Mouse (Mus musculus): Measurements from ENCODE around the gene Gm20838. TPM values are rescaled to one million over a fixed set of nuclear protein-coding genes. Genes with fewer than 3 reads are reported as not detected.
"Not testable (repeated sequence)": the region's sequence is repeated elsewhere in the genome, so short reads cannot be mapped to it uniquely, and the experiment has no call there.

Gm20838 gene
- total RNA-seq (2014; rRNA removed) (not detected in 2 replicates), polyA plus RNA-seq (2012; rRNA removed) (not detected in 2 replicates)

DNA sequence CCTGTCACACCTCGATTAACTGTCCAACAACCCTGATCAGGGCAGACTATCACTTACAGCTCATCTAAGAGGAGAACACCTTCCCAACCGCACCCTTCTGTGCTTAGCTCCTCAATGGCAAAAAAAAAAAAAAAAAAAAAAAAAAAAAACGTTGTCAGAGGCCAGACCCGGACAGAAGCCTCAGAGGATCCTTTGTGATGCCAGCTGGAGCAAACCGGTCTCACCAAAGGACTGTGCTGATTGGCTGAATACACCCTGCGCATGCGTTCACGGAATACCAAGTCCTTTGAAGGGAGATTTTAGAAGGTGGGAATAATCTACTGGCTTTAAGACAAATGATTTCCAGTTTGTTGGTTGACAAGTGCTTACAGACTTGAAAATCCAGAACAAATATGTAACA, at the start of gene Gm20838:
TSS of gene Gm20838 (minus strand) at position 101 of the 400 bp plus-strand sequence.
- DNase-seq (ENCODE audit: extremely low read depth, low read depth, low spot score); H3K36me3 ChIP-seq (ENCODE audit: control insufficient read depth, insufficient read depth, low read length); H3K4me1 ChIP-seq (ENCODE audit: control insufficient read depth, insufficient read depth, low read length); H3K27ac ChIP-seq (replicated peaks; ENCODE audit: insufficient read depth, low read depth, low read length); H3K9ac ChIP-seq (ENCODE audit: low read depth, low read length); H3K79me2 ChIP-seq (ENCODE audit: control insufficient read depth, insufficient read depth, low read length); H3K27me3 ChIP-seq (ENCODE audit: control insufficient read depth, insufficient read depth, low read length); H3K4me3 ChIP-seq (ENCODE audit: insufficient read depth, low read depth, low read length): not testable (repeated sequence)
- no CpG with 5 or more reads among the region's 8 CpGs for WGBS
